Mouse (Mus musculus) thymus, adult 18-20 months (tissue): ENCODE results near the gene Gm6356.
"Not testable (repeated sequence)": the region's sequence is repeated elsewhere in the genome, so short reads cannot be mapped to it uniquely, and the experiment has no call there.

Experiments
- DNase-seq, 2 experiments: peaks; one replicate each; pipeline ENCODE4 v3.0.0; 2022; ENCODE audit warnings: mixed read lengths in 2 of 2

Gm6356 gene

GRCm38 (mm10) chr14:6973718-6974117 is at the start of gene Gm6356:
Gene Gm6356, minus strand, starts transcription at chr14:6973818.
- not testable (repeated sequence) for DNase-seq
